Mouse (Mus musculus) B cell, adult 2 months (primary cell): ENCODE data around the gene Cacna1b.
A peak's percentile ranks its signal among the peaks of the same experiment; 100 is the strongest.

Source experiments
- DNase-seq, 2 experiments: peaks; one replicate each; pipeline ENCODE4 v3.0.0; 2022

The Cacna1b gene

GRCm38 (mm10) chr2:24763115-24763557, at the start of gene Cacna1b:
Gene Cacna1b (minus strand): TSS chr2:24763152.
- DNase-seq, result peak; percentile 70

DNA sequence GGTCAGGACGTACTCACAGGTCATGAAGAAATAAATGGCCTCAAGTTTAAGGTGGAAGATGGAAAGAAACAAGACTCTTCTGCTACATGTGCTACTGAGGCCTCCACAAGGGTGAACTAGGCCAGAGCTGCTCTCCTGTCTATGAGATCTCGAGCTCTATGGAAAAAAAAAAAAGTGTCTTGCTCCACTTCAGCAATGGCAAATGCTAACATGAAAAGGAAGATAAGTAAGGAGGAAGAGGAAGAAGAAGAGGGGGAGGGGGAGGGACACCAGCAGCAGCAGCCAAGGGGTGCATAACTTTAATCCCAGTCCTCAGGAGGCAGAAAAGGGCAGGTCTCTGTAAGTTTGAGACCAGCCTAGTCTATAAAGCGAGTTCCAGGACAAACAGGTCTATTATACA, 46.8 kb upstream of the Cacna1b start:
- DNase-seq, result no peak

DNA sequence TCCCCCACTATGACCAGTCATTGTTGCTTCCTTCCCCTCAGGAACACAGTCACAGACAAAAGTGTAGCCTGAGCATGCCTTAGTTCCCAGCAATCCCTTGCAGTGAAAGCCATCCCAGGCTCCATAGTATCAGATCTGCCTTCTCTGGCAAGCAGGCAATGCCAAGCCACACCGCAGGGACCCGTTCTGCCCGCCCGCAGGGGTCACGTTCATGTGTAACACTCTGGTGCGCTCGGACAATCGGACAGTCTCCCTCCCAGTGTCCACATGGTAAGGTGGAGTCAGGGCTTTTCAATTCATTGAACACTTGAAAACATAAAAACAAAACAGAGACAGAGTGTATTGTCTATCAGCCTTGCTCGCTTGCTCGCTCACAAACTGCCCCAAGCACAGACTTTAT, 44.7 kb upstream of the Cacna1b start:
- DNase-seq, result no peak

DNA sequence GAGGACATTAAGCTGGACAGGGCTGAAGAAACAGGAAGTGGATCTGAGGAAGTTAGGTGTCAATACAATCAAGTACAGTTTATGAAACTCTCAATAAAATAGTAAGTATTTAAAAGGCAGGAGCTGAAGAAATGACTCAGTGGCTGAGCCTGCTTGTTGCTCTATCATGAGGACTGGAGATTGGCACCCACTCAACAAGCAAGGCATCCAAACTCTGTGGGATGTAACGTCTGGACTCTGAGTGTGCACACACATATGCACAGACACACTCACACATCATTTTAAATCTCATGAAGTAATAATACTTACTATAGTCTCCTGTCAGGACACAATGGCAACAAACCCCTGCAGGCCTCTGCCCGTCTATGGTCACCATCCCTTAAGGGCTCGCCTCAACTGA, 44.1 kb upstream of the Cacna1b start:
- no peak for DNase-seq

- DNase-seq, result no peak
These were observed 43.2 kb upstream of the Cacna1b start for GRCm38 (mm10) chr2:24806143-24806542.

DNA sequence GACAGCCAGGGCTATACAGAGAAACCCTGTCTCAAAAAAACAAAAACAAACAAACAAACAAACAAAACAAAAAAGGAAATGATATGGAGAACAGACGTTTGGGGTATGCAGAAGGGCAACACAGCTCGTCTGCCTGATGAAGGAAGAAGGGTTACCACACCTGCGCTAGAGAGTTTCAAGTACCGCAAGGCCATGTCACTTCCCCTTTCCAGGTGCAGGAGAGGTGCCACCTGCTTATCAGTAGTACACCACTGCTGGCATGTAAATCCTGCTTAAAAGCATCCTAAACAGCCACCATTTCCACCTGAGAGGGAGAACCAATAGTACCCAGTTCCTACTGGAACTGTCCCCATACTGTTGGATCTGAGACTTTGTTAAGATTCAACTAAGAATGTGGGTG, 42.7 kb upstream of the Cacna1b start:
- DNase-seq, result no peak

- no peak for DNase-seq
These were observed 34.0 kb upstream of the Cacna1b start for GRCm38 (mm10) chr2:24796833-24797457.

DNA sequence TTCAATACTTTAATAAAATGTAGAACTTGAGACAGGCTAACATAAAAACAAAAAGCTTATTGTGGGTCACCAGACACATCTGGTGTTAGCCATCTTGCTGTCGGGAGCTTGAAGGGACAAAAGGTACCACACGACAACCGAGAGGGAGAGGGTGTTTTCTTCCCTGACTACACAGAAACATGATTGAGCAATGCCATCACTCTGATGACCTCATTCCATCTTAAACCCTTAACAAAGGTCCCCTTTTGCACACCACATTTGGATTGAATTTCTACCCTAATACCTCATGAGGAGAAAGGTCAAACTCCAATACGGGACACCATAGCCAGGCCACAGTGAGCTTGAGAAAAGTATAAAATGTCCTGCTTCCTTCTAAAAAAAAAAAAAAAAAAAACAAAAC, 24.3 kb upstream of the Cacna1b start:
- no peak for DNase-seq

DNA sequence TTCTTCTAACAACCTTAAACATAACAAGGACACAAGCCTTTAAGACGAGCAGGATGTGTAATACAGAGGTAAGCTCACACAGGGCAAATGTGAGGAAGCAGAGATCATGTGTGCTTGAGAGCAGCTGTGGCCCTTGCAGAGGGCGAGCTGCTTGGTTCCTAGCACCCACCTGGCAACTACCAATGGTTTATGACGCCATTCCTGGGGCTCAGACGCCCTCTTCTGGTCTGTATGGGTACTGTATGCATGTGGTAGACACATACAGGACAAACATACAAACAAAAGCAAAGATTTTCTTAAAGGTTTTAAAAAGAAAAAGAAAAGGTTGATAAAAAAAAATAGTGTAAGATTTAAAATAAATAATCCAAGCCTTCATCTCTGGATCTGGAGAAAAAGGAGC, 18.3 kb upstream of the Cacna1b start:
- no peak for DNase-seq

DNA sequence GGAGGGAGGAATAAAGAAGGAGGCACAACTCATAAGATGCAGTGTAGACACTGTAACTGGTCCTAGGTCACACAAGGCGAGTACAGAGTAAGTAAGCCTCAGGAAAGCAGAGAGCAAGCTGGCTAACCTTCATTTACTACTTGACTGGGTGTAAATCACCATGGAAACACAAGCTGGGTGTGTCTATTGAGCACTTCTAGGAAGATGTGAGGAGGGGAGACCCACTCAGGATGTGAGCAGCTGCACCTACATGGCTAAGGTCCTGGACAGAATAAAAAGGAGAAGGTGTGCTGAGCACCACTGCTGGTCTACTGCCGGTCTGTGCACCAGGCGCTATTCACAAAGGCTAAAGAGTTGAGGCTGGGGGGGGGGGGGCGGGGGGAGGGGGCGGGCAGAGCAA, 13.9 kb upstream of the Cacna1b start:
- no peak for DNase-seq

GRCm38 (mm10) chr2:24775951-24776587, 13.1 kb upstream of the Cacna1b start:
- no peak for DNase-seq

GRCm38 (mm10) chr2:24774832-24775231, 11.9 kb upstream of the Cacna1b start:
- DNase-seq, result no peak

GRCm38 (mm10) chr2:24770861-24771260, 7.9 kb upstream of the Cacna1b start:
- no peak for DNase-seq

GRCm38 (mm10) chr2:24762446-24762960, 449 bp downstream of the Cacna1b start:
- peak; percentile 3 to 13 for DNase-seq

DNA sequence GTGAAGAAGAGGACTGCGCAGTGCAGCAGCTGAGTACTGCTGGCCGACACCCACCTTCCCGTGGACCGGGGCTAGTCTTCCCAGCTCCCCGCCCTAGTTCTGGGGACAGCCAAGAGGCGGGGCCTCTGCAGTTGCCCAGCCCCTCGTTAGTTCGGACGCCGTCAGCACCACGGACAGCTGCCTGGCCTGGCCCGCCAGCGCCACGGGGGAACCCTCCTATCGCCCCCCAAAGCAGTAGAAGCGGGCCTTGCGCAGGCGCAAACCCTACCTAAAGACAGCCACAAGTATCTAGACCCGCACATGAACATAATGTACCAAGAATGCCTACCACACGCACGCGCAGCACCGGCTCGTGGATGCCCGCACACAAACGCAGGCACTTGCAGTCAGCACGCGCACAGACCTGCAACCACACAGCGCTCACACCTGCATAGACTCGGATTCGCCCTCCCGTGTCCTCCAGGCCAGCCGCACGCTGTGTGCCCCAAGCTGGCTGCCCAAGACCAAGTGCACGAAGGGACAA, 968 bp downstream of the Cacna1b start:
- peak; percentile 58 to 65 for DNase-seq

DNA sequence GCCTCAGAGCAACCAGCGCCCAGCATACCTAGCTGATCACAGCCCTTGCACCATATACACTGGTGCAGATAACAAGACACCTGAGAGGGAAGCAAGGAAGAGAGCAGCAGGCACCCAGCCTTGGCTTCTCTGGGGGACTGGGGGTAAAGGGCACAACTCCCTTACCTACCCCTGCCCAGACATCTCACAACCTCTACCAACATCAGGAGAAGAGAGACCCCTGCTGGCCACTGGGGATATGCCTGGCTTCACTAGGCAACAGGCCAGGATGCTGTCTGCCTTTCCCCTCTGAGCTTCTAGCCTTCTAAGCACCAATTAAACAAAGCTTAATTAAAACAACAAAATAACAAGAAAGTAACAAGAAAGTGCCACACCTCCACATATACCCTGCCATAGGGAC, 7.7 kb downstream of the Cacna1b start:
- DNase-seq, result peak; percentile 69 to 72

GRCm38 (mm10) chr2:24752599-24752998, 10.4 kb downstream of the Cacna1b start:
- no peak for DNase-seq

- no peak for DNase-seq
These were observed 12.9 kb downstream of the Cacna1b start for GRCm38 (mm10) chr2:24750051-24750450.

DNA sequence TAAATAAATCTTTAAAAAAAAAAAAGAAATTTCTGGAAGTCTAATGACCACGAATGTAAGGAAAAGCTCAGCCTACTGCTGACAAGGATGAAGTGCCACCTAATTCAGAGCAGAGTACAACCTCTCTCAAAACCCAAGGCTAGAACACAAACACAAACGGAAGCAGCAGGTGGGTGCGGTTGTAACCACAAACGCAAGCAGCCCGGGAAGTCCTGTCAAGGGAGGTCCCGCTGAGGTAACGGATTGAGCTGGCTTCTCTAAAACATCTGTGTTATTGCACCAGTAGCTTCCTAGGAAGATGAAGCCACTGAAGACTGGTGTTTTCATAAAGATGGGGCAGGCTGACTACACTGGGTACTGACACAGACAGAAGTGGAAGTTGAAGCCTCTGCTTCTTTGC, 15.1 kb downstream of the Cacna1b start:
- DNase-seq, result peak; percentile 24 to 32

GRCm38 (mm10) chr2:24739701-24740100, 23.3 kb downstream of the Cacna1b start:
- DNase-seq, result no peak

DNA sequence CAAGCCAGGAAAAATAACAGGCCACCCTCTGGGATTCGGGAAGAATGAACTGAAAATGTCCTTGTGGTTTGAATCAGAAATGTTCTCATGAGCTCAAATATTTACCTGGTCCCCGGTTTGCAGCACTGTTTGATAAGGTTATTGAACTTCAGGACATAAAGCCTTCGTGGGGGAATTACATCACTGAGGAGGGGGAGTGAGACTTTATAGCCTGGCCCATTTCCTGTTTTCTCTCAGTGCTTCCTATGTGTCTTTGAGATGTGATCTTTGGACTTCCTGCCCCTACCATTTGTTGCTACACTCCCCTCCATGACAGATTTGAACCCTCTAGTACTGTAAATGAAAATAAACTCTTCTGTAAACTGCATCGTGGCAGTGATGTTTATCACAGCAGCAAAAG, 29.8 kb downstream of the Cacna1b start:
- DNase-seq, result no peak

- DNase-seq, result no peak
These were observed 37.1 kb downstream of the Cacna1b start for GRCm38 (mm10) chr2:24725865-24726264.

DNA sequence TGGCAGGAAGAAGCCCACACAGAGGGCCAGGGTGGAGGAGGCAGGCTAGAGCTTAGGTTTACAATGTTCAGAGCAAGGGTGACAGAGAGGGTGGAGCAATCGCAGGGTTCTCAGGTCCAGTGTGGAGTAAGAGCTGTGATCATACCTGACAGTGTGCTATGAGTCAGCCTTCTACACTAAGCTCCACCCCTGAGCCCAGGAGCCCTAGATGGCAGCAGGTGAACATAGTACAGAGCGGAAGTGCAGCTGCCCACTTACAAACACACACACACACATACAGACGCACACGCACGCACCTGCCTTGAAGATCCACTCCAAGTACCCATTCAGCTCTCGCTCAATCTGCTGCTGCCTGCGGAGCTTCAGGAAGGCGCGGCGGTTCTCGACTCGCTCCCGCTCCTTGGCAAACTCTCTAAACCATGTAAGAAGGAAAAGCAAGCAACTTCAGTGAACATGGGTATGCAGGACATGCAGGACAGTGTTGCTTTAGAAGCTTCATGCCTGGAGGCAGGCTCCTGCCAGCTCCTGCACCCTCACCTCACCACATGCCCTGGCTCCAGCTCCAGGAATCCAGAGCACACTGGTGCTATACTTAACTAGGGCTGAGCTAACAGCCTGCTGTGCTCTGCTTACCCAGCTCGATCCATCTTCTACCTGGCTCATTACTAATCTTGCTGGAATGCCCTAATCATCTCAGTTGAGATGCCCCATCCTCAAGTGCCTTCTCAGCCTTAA, 43.1 kb downstream of the Cacna1b start:
- DNase-seq, result no peak

DNA sequence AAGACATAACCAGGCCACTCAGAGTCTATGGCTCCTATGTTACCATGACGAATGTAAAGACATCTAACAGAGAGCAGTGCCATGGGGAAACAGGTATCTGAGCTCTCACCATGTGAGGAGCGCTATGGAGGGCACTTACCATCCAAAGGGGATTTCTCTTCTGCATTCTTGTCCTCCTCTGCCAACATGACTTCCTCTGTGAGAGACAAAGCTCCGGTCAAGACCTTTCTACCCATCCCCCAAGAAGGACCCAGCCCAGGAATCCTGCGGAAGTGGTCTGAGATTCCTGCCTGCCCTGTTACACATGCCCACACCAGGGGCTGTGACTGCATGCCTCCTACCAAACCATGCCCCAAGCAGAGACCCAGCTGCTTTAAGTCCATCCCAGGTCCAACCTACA, 44.0 kb downstream of the Cacna1b start:
- no peak for DNase-seq
